Mouse (Mus musculus) brain, embryonic 14.5 days (tissue): ENCODE measurements around the gene 4930438A08Rik. TPM values are rescaled to one million over a fixed set of nuclear protein-coding genes. Genes with fewer than 3 reads are reported as not detected.
"Not testable (repeated sequence)": the region's sequence is repeated elsewhere in the genome, so short reads cannot be mapped to it uniquely, and the experiment has no call there.

Source experiments
- DNase-seq: peaks from one replicate; pipeline ENCODE4 v3.0.0-alpha.2; 2011; ENCODE audit warnings: low read depth
- CTCF ChIP-seq: fragments of 200-500 bp; IDR thresholded peaks from 2 replicates; pipeline ENCODE4 v1.5.1; 2012; ENCODE audit warnings: inconsistent platforms, mild to moderate bottlenecking, moderate library complexity, borderline replicate concordance; ENCODE audit not compliant: insufficient read depth, insufficient read length; ENCODE audit errors: extremely low read depth
- POLR2A ChIP-seq: fragments of 200-500 bp; IDR thresholded peaks from 2 replicates; pipeline ENCODE4 v1.6.1; 2012; ENCODE audit warnings: mild to moderate bottlenecking, inconsistent platforms, borderline replicate concordance; ENCODE audit not compliant: poor library complexity, insufficient read depth, insufficient read length, severe bottlenecking; ENCODE audit errors: extremely low read depth
- polyA plus RNA-seq: library from polyadenylated mRNA; depleted of rRNA; stranded (reverse); fragments of >200 nt; gene quantifications from 2 replicates; pipeline ENCODE4 v1.2.3, GENCODE M21; 2012

4930438A08Rik gene
- polyA plus RNA-seq, 1 experiment, result not detected

GRCm38 (mm10) chr11:58297396-58297795 is 22.8 kb downstream of the 4930438A08Rik start:
- no peak for DNase-seq
- no peak for TF ChIP-seq POLR2A
- no peak for TF ChIP-seq CTCF

GRCm38 (mm10) chr11:58301057-58301456 is 26.5 kb downstream of the 4930438A08Rik start:
- DNase-seq, result peak; percentile 88
- no peak for TF ChIP-seq POLR2A
- TF ChIP-seq CTCF, result peak; percentile 82; the same call in 1 of the 2 replicates

DNA sequence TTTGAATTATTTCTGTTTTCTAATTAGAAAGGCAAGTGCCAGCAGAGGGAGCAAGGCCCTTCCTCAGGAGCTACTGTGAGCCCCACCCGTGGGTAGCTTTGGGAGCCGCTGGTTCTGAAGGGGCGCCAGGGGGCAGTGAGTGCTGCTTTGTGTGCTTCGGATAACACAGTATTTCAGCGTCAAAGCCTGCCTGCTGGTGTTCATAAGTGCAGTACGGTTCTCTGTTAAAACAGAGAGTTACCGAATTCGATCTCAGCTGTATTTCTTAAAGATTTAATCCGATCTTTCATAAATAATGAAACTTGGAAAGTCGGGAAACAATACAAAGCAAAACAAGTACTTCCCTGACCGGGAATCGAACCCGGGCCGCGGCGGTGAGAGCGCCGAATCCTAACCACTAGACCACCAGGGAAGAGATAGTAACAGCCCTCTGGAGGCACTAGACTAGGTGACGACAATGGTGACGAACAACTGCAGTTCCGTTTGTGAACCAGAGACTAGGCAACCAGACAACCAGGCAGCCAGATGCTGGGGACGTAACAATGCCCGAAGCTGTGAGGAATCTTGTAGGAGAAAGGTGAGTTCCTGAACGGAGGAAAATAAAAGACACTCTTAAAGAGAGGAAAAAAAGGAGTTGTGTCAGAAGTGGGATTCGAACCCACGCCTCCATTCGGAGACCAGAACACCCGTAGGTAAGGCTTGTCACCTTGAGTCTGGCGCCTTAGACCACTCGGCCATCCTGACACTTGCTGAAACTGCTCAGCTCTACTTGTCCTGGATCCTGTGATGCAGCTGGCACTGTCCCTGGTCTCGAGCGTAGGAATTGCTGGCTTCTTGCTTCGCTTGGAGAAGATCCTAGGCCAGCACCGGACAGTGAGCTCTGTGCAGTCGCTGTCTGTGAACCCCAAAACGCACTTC is 27.5 kb downstream of the 4930438A08Rik start:
- peak; percentile 98 for DNase-seq
- TF ChIP-seq POLR2A (peak; percentile 16; the same call in 1 of the 2 replicates), CTCF (peak; percentile 78)

DNA sequence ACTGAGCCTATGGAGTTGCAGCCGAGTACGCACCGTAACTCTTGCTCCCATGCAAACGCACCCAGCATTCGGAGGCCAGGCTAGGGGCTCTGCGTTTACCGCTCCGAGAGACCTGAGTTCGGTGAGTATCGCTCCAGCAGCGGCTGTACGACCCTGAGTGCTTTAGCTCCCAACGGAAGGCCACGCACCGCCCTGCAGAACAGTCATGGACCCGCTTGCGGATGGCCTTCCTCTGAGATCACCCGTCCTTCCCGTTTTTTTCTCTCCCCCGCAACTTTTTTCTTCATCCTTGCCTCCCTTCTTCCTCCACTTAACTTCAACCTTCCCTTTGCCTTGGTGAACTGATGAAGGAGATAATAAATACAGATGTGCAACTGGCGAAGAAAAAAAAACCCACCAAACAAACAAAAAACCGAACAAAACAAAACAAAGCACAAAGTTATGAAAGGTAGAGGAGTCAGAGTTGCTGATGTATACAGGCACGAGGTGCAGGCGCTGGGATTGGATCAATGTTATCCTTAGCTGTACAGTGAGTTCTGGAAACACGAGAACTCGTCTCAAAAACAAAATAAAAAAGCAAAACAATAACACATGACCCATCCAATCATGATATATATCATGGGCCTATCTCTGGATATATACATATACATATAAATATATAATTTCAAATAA is 28.3 kb downstream of the 4930438A08Rik start:
- DNase-seq, result no peak

DNA sequence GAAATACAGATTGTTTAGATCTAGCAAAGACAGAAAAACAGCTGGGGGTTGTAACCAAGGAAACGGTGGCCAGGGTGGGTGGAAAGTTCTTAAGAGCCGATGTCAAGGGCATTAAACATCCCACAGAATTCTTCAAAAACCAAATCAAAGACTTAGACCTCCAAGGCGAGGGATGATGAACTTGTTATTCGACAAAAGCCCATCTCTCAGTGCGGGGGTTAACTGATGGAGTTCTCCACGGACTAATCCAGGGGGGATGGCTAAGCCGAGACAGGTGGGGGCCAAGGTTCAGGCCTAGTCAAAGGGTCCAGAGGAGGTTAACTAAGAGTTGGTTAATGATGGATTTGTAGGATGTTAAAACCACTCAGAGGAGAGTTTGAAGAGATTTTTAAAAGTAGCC is 29.0 kb downstream of the 4930438A08Rik start:
- no peak for TF ChIP-seq POLR2A
- TF ChIP-seq CTCF, result no peak
- DNase-seq, result peak; percentile 29

More for the DNA sequence above, 28.3 kb downstream of the 4930438A08Rik start:
- TF ChIP-seq POLR2A (no peak), CTCF (no peak)

- not testable (repeated sequence) for DNase-seq
Measured at GRCm38 (mm10) chr11:58305299-58305698, 30.7 kb downstream of the 4930438A08Rik start.

- TF ChIP-seq POLR2A (0 out of 2 replicates have a peak, but pooled peaks have one; percentile 14), CTCF (no peak)
Measured at GRCm38 (mm10) chr11:58306860-58307308, 32.3 kb downstream of the 4930438A08Rik start, which contains the start of gene Zfp692. Gene Zfp692, plus strand, starts transcription at chr11:58307069.

DNA sequence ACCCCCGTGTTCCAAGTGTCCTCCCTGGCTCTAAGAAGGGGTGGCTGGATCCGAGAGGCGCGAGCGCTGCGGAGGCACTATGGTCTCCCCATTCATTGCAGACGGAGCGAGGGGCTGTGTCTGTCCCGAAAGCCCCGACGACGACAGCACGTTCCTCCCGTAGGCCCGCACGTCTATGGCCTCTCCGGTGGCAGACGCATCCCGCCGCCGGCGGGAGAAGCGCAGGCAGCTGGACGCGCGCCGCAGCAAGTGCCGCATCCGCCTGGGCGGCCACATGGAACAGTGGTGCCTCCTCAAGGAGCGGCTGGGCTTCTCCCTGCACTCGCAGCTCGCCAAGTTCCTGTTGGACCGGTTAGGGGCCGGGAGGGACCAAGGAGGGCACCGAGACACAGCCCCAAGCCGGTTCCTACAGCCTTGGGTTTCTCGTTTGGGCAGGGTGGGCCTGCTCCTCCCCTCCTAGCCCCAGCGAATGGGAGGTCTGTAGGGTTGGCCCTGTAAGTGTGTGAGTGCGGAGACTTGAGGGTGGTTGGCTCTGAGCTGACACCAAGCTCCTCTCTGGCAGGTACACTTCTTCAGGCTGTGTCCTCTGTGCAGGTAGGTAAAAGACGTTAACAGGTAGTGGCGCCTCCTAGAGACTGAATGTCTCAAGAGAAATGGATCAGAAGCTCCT is 32.9 kb downstream of the 4930438A08Rik start:
- TF ChIP-seq POLR2A (peak; percentile 10; the same call in 1 of the 2 replicates), CTCF (no peak)
- DNase-seq, result peak; percentile 72

More at GRCm38 (mm10) chr11:58306860-58307308, 32.3 kb downstream of the 4930438A08Rik start, which contains the start of gene Zfp692:
- peak; percentile 99 for DNase-seq

DNA sequence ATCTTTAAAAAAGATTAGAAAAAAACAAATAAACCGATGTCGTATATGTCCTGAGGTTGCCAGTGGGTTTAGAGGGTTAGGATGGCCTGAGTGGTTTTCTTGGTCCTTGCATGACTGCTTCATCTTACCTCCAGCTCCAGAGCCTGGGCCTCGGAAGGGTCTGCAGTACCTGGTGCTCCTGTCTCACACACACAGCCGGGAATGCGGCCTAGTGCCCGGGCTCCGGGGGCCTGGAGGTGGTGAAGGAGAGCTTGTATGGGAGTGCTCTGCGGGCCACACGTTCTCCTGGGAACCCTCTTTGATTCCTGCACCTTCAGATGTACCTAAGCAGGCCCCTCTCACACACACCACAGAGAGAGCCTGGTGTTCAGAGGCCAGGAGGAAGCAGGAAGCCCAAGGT is 34.1 kb downstream of the 4930438A08Rik start:
- DNase-seq, result no peak
- TF ChIP-seq POLR2A, result no peak
- TF ChIP-seq CTCF, result no peak

DNA sequence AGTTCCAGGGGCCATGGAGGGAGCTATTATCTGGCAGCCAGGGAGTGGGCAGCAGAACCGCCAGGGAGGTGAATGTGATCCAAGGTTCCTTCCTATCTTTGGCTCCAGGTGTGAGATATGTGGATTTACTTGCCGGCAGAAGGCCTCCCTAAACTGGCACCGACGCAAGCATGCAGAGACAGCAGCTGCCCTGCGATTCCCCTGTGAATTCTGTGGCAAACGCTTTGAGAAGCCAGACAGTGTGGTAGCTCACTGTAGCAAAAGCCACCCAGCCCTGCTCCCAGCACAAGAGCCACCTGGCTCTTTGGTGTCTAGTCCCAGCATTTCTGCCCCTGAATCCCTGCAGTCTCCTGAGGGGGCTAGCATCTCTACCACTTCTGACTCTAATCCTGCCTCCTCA is 39.5 kb downstream of the 4930438A08Rik start:
- TF ChIP-seq POLR2A (no peak), CTCF (no peak)
- peak; percentile 30 for DNase-seq

GRCm38 (mm10) chr11:58315536-58316168 is 41.1 kb downstream of the 4930438A08Rik start:
- no peak for DNase-seq
- TF ChIP-seq CTCF, result no peak
- no peak for TF ChIP-seq POLR2A

- no peak for DNase-seq
- no peak for TF ChIP-seq POLR2A
- no peak for TF ChIP-seq CTCF
Measured at GRCm38 (mm10) chr11:58316344-58316743, 41.7 kb downstream of the 4930438A08Rik start.
